Mouse (Mus musculus) midbrain, embryonic 13.5 days (tissue): ENCODE results near the gene Gm16867. TPM values are rescaled to one million over a fixed set of nuclear protein-coding genes. Genes with fewer than 3 reads are reported as not detected.
"Not testable (repeated sequence)": the region's sequence is repeated elsewhere in the genome, so short reads cannot be mapped to it uniquely, and the experiment has no call there.

ENCODE experiments used
- ATAC-seq: fragments of 200-750 bp; cut with Nextera tagmentation; 2 replicates; pipeline ENCODE4 v1.8.0; 2017; ENCODE audit warnings: mild to moderate bottlenecking, moderate TSS enrichment, moderate library complexity
- H3K27ac ChIP-seq: fragments of 300-500 bp; sonication (generic); 2 replicates; pipeline ENCODE4 v1.5.1; 2015; ENCODE audit warnings: inconsistent platforms, mild to moderate bottlenecking, moderate library complexity
- H3K27me3 ChIP-seq: fragments of 300-500 bp; sonication (generic); 2 replicates; pipeline ENCODE4 v1.6.1; 2015; ENCODE audit warnings: mild to moderate bottlenecking, inconsistent platforms
- H3K36me3 ChIP-seq: fragments of 300-500 bp; sonication (generic); 2 replicates; pipeline ENCODE4 v1.6.1; 2015; ENCODE audit warnings: mild to moderate bottlenecking, inconsistent platforms
- H3K4me1 ChIP-seq: fragments of 300-500 bp; sonication (generic); replicated peaks from 2 replicates; pipeline ENCODE4 v1.6.1; 2015; ENCODE audit warnings: inconsistent platforms
- H3K4me2 ChIP-seq: fragments of 300-500 bp; sonication (generic); replicated peaks from 2 replicates; pipeline ENCODE4 v1.6.1; 2015; ENCODE audit warnings: moderate library complexity, mild to moderate bottlenecking, inconsistent platforms
- H3K4me3 ChIP-seq: fragments of 300-500 bp; sonication (generic); replicated peaks from 2 replicates; pipeline ENCODE4 v1.5.1; 2015; ENCODE audit warnings: mild to moderate bottlenecking, inconsistent platforms
- H3K9ac ChIP-seq: fragments of 300-500 bp; sonication (generic); replicated peaks from 2 replicates; pipeline ENCODE4 v1.6.1; 2015; ENCODE audit warnings: mild to moderate bottlenecking, inconsistent platforms
- H3K9me3 ChIP-seq: fragments of 300-500 bp; sonication (generic); 2 replicates; pipeline ENCODE4 v1.6.1; 2016; ENCODE audit warnings: mild to moderate bottlenecking, inconsistent platforms
- WGBS: fragments of 180-500 bp; shearing (Covaris S2); methylation state at CpG from one replicate; pipeline ENCODE4 v1.1.7; 2015; 5-methylcytosine and 5-hydroxymethylcytosine counted together
- polyA plus RNA-seq: library from polyadenylated mRNA; unstranded; fragments of >200 nt; fragmentation: Nextera tagmentation; extraction: Ambion mirVana; gene quantifications from 2 replicates; pipeline ENCODE4 v1.2.1, GENCODE M21; 2015

The Gm16867 gene
- polyA plus RNA-seq, 1 experiment from 2014 or later = not detected

DNA sequence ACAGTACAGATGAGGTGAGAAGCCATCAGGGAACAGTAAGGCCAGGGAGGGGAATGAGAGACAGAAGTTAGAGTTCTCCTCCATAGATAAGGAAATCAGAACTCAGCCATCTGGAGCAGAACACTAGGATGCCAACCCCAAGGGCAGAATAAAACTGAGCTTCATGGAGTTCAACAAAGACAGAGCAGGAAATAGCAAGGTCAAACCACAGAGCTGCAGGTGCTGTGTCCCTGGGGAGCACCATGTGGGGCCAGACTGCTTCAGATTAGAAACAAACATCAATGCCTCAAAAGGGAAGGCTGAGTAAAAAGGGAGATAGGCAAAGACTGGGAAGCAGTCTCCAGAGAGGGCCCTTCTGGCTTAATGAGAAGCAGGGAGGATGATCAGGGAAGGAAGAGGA is 6.9 kb downstream of the Gm16867 start:
- H3K27ac ChIP-seq, H3K4me3 ChIP-seq, H3K27me3 ChIP-seq, H3K4me1 ChIP-seq, ATAC-seq, H3K36me3 ChIP-seq, H3K9ac ChIP-seq, H3K4me2 ChIP-seq, H3K9me3 ChIP-seq: not testable (repeated sequence)

DNA sequence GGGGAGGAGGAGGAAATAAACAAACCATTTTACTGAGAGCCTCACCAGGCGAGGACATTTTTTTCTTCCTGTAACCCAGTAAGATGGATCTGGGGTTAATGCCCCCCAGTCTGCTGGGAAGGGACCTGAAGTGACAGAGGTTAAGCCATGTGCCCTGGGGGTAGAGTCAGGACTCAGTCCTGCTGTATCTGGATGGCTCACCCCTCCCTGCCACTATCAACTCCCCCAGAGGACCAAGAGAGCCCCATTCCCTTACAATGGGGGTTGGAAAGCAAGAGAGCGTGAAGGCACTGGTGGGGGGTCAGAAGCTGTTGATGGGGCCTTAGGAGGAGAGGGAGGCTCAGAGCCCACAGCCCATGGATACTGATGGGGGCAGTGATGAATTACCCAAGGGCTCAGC is 8.2 kb downstream of the Gm16867 start:
- H3K4me2 ChIP-seq, H3K4me1 ChIP-seq, H3K9me3 ChIP-seq, H3K27me3 ChIP-seq, H3K27ac ChIP-seq, H3K4me3 ChIP-seq, ATAC-seq, H3K9ac ChIP-seq, H3K36me3 ChIP-seq: not testable (repeated sequence)
- WGBS = no CpG with 5 or more reads among the region's 2 CpGs

DNA sequence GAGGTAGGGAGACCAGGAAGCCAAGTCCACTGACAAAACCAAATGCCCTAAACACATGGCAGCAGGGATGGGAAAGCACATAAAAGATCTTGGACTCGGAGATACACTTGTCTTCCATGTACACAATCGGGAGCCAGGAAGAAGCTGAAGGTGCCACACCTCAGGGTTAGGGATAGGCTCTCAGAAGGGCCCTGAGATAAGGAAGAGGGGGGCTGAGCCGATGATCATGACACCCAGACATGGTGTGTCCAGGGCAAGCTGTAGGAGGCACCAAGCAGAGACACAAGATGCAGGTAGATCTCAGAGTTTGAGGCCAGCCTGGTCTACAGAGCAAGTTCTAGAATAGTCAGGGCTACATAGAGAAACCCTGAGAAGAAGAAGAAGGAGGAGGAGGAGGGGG is 8.6 kb downstream of the Gm16867 start:
- not testable (repeated sequence) for ATAC-seq, H3K36me3 ChIP-seq, H3K27ac ChIP-seq, H3K4me2 ChIP-seq, H3K9ac ChIP-seq, H3K4me3 ChIP-seq, H3K27me3 ChIP-seq, H3K9me3 ChIP-seq, H3K4me1 ChIP-seq
- no CpG with 5 or more reads among the region's 3 CpGs for WGBS

DNA sequence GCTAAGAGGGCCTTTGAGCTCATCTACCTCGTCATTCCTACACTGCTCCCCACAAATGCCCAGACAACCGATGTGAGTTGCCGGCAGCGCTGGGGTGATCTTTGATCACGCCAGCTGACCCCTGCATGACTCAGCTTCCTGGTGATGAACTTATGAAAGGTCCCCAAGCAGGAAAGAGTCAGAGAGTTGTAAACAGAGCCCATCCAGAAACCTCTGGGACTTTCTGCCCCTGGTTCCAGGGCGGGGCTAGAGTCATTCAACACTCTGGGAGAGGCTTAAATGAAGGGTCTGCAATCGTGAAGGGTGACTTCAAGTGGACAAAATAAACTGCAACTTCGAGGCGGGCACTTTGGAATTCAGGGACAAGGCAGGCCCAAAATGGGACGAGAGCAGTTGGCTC is 15.2 kb downstream of the Gm16867 start:
- H3K36me3 ChIP-seq, H3K4me1 ChIP-seq, H3K4me3 ChIP-seq, H3K4me2 ChIP-seq, H3K27ac ChIP-seq, H3K9ac ChIP-seq, H3K27me3 ChIP-seq, H3K9me3 ChIP-seq, ATAC-seq: not testable (repeated sequence)
- WGBS = no CpG with 5 or more reads among the region's 10 CpGs

DNA sequence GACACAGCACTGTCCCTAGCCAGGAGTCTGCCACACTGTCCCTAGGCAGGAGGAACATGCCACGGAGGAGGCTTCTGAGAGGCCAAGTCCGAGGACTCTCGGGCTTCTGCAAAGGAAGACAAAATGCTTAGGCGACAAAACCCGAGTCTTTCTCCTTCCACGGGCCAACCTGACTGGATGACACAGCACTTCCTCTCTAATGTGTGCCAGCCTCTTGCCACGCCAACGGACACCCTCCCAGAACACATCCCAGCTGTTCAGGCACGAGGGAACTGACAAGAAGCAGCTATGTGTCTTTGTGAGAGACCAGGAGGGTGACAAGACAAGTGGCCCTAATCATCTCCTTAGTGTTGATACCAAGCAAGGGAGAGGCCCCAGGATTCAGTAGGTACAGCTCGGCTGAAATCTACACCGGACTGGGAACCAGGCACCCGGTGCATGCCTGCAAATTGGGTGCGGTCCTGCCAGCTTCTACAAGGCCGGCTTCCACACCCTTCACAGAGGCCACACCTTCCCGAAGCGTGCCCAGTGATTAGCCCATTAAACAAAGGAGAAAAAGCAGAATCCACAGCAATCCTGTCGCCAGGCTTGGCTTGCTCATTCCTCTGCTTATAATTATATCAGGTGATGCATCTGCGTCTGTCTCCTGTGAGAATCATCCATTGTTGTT is 17.6 kb downstream of the Gm16867 start:
- not testable (repeated sequence) for H3K9ac ChIP-seq, ATAC-seq, H3K9me3 ChIP-seq, H3K27me3 ChIP-seq, H3K27ac ChIP-seq, H3K36me3 ChIP-seq, H3K4me2 ChIP-seq, H3K4me3 ChIP-seq, H3K4me1 ChIP-seq
- WGBS = no CpG with 5 or more reads among the region's 18 CpGs

DNA sequence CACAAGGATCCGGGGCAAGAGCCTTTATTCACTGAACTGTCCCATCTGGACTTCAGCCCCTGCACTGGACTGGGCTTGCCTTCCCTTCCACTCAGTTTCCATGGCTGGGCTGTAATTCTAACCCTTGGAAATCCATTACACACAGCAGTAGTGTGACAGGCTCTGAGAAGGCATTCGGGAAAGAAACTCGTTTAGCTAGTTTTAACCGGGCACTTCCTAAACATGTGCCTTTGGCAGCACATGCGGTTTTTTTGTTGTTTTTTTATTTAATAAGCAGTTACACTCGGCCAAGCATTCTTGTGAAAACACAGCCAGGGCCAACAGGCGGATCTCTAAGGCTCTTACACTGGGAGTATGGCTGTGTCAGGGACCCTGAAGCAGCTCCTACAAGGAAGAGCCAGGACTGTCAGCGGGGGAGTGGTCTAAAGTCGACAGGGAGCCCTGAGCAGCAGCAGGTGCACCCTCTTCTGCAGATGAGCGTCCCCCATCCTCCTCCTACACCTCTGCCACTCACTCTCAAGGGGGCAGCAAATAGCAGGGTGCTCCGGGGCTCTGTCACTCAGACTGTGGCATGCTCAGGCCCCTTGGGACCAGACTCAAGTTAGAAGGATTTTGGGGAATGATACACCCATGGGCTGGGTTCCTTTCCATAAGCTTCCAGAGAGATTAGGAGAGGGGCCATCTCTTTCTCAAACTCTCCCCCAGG is 29.1 kb downstream of the Gm16867 start:
- not testable (repeated sequence) for H3K27me3 ChIP-seq, H3K9me3 ChIP-seq, H3K27ac ChIP-seq, H3K36me3 ChIP-seq, ATAC-seq, H3K4me3 ChIP-seq, H3K9ac ChIP-seq, H3K4me1 ChIP-seq, H3K4me2 ChIP-seq
- no CpG with 5 or more reads among the region's 11 CpGs for whole genome bisulfite sequencing

DNA sequence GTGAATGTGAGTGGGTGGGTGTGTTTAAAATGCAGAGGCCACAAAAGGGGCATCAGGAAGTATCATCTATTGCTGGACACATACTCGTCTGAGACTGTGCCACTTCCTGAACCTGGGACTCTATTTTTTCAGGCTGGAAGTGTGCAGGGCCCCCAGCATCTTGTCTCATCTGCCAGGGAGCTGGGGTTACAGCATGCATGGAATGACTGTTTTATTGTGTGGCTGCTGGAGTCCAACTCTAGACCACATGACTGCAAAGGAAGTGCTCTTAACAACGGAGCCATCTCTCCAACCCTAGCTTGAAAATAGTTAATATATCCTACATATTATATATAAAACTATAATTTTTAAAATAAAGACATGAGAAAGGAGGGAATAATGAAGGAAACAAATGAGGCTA is 29.8 kb downstream of the Gm16867 start:
- H3K9ac ChIP-seq, H3K4me2 ChIP-seq, H3K4me3 ChIP-seq, H3K36me3 ChIP-seq, H3K27me3 ChIP-seq, H3K4me1 ChIP-seq, H3K27ac ChIP-seq, ATAC-seq, H3K9me3 ChIP-seq: not testable (repeated sequence)
- no CpG with 5 or more reads among the region's 2 CpGs for WGBS

DNA sequence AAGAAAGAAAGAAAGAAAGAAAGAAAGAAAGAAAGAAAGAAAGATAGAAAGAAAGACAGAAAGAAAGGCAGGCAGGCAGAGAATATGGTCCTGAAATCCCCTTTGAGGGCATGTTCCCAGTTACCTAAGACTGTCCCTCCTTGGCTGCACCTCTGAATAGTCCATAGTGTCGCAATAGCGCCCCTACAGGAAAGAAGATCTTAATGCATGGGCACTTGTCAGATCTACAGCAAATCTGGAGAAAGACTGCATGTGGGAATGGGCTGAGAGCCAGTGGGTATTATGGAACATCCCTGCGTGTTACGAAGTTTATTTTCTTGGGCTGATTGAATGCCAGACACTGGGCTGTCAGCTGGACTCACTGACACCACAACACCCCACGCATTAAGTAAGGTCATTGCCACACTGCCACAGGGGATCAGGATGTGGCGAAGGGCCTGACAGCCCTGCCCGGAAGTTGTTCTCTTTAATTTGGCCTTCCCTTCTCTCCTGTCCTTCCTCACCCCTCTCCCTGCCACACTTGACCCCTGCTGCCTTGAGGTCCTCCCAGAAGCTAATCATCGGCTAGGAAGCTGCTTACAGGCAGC is 32.9 kb downstream of the Gm16867 start:
- not testable (repeated sequence) for H3K4me3 ChIP-seq, H3K4me1 ChIP-seq, H3K9me3 ChIP-seq, H3K36me3 ChIP-seq, H3K9ac ChIP-seq, H3K4me2 ChIP-seq, ATAC-seq, H3K27ac ChIP-seq, H3K27me3 ChIP-seq
- WGBS = no CpG with 5 or more reads among the region's 8 CpGs

DNA sequence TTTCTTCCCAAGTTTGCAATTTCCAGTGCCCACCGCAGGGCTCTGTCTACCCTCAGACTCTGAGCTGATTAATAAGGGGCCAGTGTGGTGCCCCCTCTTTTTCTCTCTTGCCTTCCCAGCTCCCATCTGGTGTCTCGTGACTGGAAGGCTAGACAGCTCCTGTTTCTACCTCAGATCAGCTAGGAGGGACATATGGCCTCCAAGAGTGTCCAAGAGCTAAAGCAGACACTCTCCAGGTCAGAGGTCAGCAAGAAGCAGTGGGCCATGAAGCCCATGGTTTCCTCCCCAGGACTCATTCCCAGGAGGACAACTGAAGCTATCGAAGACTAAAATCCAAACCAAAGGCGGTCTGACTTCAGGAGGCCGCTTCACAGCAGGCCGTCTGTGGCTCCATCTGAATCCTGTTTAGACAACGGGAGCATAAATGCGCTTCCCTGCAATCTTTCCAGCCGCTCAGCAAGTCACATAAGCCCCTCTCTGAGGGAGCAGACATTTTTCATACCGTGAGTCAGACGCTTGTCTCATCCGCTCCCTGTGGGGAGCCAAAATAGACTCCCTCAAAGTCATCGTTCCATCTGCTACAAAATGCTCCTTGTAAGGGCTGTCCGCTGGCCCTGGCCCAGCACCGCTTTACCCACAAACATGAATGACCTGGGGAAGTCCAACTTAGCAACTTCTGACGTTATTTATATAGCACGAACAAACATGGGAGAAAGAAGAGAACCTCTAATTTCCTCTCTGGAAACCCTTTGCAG is 35.4 kb downstream of the Gm16867 start:
- H3K27me3 ChIP-seq, H3K4me1 ChIP-seq, H3K27ac ChIP-seq, H3K36me3 ChIP-seq, ATAC-seq, H3K4me3 ChIP-seq, H3K4me2 ChIP-seq, H3K9ac ChIP-seq, H3K9me3 ChIP-seq: not testable (repeated sequence)
- WGBS = no CpG with 5 or more reads among the region's 17 CpGs

DNA sequence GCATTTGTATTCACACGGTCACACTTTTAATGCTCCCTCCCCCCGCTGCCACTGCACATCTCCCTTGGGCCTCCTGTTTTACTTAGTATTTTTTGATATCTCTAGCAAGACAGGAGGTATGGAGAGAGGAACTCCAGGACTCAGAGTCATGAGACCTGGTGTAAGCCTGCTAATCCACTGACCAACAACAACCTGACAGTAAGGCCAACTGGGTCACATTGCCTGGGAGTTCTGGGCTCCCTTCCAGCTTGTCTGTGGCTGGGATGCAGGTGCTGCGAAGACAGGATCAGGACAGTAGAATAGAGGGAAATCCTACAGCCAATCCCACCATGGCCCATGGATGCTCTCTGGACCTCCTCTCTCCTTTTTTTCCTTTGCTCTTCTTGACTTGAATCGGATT is 38.7 kb downstream of the Gm16867 start:
- ATAC-seq, H3K9me3 ChIP-seq, H3K9ac ChIP-seq, H3K4me1 ChIP-seq, H3K27ac ChIP-seq, H3K4me2 ChIP-seq, H3K27me3 ChIP-seq, H3K36me3 ChIP-seq, H3K4me3 ChIP-seq: not testable (repeated sequence)
- WGBS = no CpG with 5 or more reads among the region's 4 CpGs

DNA sequence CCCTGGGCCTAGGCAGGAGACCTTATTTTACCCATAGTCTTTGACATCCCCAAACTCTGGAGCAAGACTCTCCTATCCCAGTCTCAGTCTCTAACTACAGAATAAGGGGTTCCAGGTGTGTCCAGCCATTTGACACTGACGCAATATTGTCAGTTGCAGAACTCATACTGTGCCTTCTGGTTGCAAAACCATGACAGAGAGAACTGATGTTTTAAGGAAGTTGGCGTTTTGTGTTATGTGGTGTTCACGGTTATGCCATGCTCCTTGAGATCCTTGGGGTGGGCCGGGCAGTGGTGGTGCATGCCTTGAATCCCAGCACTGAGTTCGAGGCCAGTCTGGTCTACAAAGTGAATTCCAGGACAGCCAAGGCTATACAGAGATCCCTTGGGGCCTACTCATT is 45.5 kb downstream of the Gm16867 start:
- not testable (repeated sequence) for ATAC-seq, H3K27me3 ChIP-seq, H3K36me3 ChIP-seq, H3K4me1 ChIP-seq, H3K9me3 ChIP-seq, H3K4me3 ChIP-seq, H3K9ac ChIP-seq, H3K27ac ChIP-seq, H3K4me2 ChIP-seq
- no CpG with 5 or more reads among the region's 5 CpGs for WGBS

DNA sequence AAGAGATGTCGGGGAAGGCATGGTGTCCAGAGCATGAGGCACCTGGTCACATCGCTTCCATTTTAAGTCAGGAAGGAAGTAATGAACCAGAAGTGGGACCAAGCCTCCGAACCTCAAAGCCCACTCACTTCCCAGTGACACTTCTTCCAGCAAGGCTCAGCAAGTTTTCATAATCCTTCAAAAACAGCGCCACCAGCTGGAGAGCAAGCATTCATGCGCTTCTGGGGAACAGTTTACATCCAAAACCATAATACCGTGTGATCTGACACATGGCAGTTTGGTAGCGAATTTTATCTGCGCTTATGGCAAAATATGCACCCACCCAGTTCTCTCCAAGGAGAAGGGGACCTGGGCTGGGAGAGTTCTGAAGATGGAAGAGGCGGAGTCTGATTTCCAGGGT is 48.5 kb downstream of the Gm16867 start:
- H3K9ac ChIP-seq, H3K4me2 ChIP-seq, ATAC-seq, H3K4me3 ChIP-seq, H3K36me3 ChIP-seq, H3K9me3 ChIP-seq, H3K27ac ChIP-seq, H3K4me1 ChIP-seq, H3K27me3 ChIP-seq: not testable (repeated sequence)
- WGBS = no CpG with 5 or more reads among the region's 9 CpGs
